Mouse (Mus musculus): Measurements from ENCODE around the gene Ppp1r13l.

Gene Ppp1r13l

GRCm38 (mm10) chr7:19338060-19338459, 21.5 kb upstream of the Ppp1r13l start:
- no peak for DNase-seq

GRCm38 (mm10) chr7:19338596-19338995, 21.0 kb upstream of the Ppp1r13l start:
- DNase-seq = no peak

- DNase-seq = no peak
Measured at GRCm38 (mm10) chr7:19341250-19341649, 18.3 kb upstream of the Ppp1r13l start.

- DNase-seq = no peak
Measured at GRCm38 (mm10) chr7:19341761-19342409, 17.7 kb upstream of the Ppp1r13l start.

- peak; percentile 87 for DNase-seq
Measured at GRCm38 (mm10) chr7:19342481-19343027, 17.0 kb upstream of the Ppp1r13l start.

- peak; percentile 87 for DNase-seq
Measured at GRCm38 (mm10) chr7:19343210-19343808, 16.2 kb upstream of the Ppp1r13l start.

GRCm38 (mm10) chr7:19344237-19344847, 15.2 kb upstream of the Ppp1r13l start, which contains the start of gene Ercc1:
Ercc1 (plus strand) TSS chr7:19344778.
- DNase-seq = peak; percentile 36

- DNase-seq = peak; percentile 99
Measured at GRCm38 (mm10) chr7:19344938-19345471, 14.5 kb upstream of the Ppp1r13l start.

GRCm38 (mm10) chr7:19349188-19349915, 10.2 kb upstream of the Ppp1r13l start:
- no peak for DNase-seq

GRCm38 (mm10) chr7:19350221-19350620, 9.3 kb upstream of the Ppp1r13l start:
- DNase-seq = no peak

- DNase-seq = no peak
Measured at GRCm38 (mm10) chr7:19354991-19355390, 4.6 kb upstream of the Ppp1r13l start.

- no peak for DNase-seq
Measured at GRCm38 (mm10) chr7:19356311-19356710, 3.2 kb upstream of the Ppp1r13l start.

GRCm38 (mm10) chr7:19357381-19358375, 1.9 kb upstream of the Ppp1r13l start:
- no peak for DNase-seq

GRCm38 (mm10) chr7:19358634-19359033, 915 bp upstream of the Ppp1r13l start:
- no peak for DNase-seq

- peak; percentile 78 for DNase-seq
Measured at GRCm38 (mm10) chr7:19359892-19360641, 518 bp downstream of the Ppp1r13l start.

- peak; percentile 73 for DNase-seq
Measured at GRCm38 (mm10) chr7:19360944-19361343, 1.4 kb downstream of the Ppp1r13l start.

GRCm38 (mm10) chr7:19361720-19362119, 2.2 kb downstream of the Ppp1r13l start:
- DNase-seq = peak; percentile 94

GRCm38 (mm10) chr7:19362276-19362675, 2.7 kb downstream of the Ppp1r13l start:
- DNase-seq = no peak

GRCm38 (mm10) chr7:19363881-19364280, 4.3 kb downstream of the Ppp1r13l start:
- peak; percentile 86 for DNase-seq

- no peak for DNase-seq
Measured at GRCm38 (mm10) chr7:19365376-19365775, 5.8 kb downstream of the Ppp1r13l start.

GRCm38 (mm10) chr7:19368380-19368779, 8.8 kb downstream of the Ppp1r13l start:
- no peak for DNase-seq
